Mouse (Mus musculus) cerebellum, adult 8-10 months (tissue): Measurements from ENCODE around the gene Hspb3.

Experiments
- DNase-seq: peaks from one replicate; pipeline ENCODE4 v3.0.0; 2022

Hspb3 gene

DNA sequence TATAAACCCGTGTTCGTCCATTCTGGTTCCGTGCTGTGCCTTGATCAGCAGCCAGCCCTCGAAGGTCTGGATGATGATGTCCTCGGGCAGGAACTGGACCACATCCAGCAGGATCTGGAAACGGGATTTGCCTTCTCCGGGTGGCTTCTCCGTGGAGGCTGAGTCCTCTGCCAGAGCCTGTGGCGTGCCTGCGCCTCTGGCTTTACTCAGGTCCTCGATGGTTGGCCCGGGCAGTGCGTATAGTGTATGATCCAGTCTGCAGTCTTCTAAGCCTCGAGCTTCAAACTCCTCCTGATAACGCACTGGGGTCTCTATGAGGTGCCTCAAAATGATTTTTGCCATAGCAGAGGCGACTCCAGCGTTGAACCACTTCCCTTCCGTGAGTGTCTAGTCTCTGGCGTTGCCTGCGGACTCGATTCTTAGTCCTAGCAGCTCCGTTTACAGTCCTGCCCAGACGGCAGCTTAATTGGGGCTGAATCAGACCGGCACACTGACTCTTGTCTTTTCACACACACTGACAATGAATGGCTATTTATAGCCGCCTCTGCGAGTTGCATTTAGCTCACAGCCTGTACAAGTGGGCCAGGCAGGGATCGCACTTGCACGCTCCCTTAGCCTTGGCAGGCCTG, at the start of gene Hspb3:
Hspb3 (minus strand) TSS at position 526 of the 629 bp plus-strand sequence.
- DNase-seq, result peak; percentile 56

GRCm38 (mm10) chr13:113713186-113713585, 49.7 kb upstream of the Hspb3 start:
- DNase-seq, result no peak

GRCm38 (mm10) chr13:113706183-113706582, 42.7 kb upstream of the Hspb3 start:
- no peak for DNase-seq

GRCm38 (mm10) chr13:113701185-113701584, 37.7 kb upstream of the Hspb3 start:
- DNase-seq, result no peak

DNA sequence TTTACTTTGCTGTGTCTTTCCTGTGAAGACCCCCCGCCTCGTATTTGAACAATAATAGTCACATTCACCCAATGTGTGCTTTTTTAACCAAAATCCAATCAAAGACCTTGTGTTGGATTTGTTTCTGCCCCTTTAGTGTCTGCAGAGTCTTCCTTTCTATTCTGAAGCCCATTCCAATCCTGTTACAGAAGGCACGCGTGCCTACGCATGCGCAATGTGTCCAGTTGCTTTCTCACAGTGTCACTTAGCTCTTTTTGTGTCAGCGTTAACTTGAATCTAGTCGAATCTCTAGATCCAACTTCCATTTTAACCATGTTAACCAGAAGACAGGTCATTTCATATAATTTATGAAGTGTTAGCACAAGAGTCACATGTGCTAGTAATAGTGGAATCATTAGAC, 36.5 kb upstream of the Hspb3 start:
- DNase-seq, result no peak

DNA sequence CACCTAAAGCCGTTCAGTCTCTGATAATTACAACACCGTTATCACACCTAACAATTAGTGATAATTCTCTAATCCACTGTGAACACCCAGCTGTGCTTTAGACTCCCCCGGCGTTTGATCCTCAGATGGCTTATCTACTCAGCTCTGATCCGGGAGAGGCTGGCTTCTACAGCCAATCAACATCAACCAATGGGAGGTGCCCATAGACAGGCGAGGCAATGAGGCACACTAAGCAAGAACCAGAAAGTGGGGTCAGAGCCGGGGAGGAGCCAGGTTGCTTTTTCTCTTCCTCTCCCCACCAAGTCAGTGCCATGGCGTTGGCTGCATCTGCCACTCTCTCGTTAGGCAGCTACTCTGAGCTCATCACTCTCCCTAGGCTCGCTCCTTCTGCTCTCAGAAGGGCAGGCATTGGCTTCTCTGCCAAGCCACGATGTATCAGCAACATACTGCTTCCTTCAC, 36.0 kb upstream of the Hspb3 start:
- DNase-seq, result no peak

GRCm38 (mm10) chr13:113696838-113697321, 33.4 kb upstream of the Hspb3 start:
- DNase-seq, result no peak

- DNase-seq, result peak; percentile 24
Observed at GRCm38 (mm10) chr13:113693383-113693782, 29.9 kb upstream of the Hspb3 start.

GRCm38 (mm10) chr13:113691644-113692043, 28.2 kb upstream of the Hspb3 start:
- DNase-seq, result no peak

GRCm38 (mm10) chr13:113689883-113690282, 26.4 kb upstream of the Hspb3 start:
- DNase-seq, result no peak

DNA sequence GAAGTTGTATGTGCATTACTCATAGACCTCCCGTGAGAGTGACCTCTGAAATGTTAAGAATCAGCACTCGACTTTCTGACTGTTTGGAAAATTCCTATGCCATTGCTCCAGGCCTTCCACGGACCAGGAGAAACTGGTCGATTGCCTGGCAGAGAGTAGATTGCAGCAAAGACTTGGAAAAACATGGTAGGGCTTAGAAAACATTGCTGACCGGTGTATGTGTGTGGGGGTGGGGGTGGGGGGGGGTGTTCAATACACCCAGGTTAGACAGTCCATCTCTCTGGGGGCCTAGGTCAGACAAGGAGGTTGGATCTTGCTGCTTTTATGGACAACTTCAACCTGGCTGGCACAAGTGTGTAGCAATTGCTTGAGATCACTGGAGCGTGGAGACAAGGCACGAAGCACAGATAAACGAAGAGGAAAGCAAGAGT, 23.2 kb upstream of the Hspb3 start:
- DNase-seq, result no peak

DNA sequence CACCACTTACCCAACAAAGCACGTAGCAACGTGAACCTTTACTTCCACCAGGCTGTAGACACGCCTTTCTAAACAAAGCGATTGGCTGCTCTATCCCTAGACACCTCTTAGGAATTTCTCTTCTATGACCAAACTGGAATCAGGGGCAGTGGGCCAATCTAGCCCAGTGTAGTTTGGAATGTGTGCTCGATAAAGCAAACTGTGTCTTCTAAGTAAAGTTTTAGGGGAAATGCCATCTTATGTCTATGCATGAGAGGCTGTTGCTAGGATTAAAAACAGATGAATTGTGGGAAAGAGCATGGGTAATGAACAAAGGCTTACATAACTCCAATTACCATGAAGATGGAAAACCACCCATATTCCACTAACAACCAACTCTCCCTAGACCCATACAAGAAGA, 19.3 kb upstream of the Hspb3 start:
- DNase-seq, result no peak

GRCm38 (mm10) chr13:113680646-113681045, 17.2 kb upstream of the Hspb3 start:
- no peak for DNase-seq

DNA sequence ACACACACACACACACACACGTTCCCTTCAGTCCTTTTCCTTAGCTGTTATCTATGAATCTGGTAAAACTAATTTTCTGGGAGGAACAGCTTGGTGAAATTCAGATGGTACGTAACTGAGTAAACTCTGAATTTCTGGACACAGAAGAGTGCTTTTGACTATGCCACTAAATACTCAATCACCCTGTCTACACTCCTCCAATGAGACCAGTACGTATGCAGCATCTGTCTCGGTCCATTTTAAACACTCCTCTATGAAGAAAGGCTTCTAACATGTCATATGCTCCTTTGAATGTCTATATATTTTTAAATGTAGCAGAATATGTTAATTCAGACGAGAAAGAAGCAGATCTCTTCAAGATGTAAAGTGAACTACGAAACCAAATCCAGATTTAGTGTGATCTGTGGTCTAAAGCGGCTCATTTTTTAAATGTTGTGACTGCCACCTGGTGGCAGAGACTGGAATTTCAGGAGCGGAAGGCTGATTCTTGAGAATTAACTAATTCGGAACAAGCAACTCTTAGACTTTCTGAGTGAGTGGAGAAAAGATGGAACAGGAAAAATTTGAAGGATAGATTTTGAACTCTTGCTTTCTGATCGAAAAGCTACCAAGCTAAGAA, 6.1 kb upstream of the Hspb3 start:
- peak; percentile 52 for DNase-seq

GRCm38 (mm10) chr13:113663883-113664282, 407 bp upstream of the Hspb3 start:
- DNase-seq, result no peak

GRCm38 (mm10) chr13:113661826-113662271, 1.6 kb downstream of the Hspb3 start:
- no peak for DNase-seq

- DNase-seq, result no peak
Observed at GRCm38 (mm10) chr13:113660576-113661310, 2.7 kb downstream of the Hspb3 start.

GRCm38 (mm10) chr13:113657204-113657603, 6.3 kb downstream of the Hspb3 start:
- DNase-seq, result no peak

- no peak for DNase-seq
Observed at GRCm38 (mm10) chr13:113656639-113657038, 6.8 kb downstream of the Hspb3 start.

GRCm38 (mm10) chr13:113655511-113655910, 8.0 kb downstream of the Hspb3 start:
- DNase-seq, result no peak

DNA sequence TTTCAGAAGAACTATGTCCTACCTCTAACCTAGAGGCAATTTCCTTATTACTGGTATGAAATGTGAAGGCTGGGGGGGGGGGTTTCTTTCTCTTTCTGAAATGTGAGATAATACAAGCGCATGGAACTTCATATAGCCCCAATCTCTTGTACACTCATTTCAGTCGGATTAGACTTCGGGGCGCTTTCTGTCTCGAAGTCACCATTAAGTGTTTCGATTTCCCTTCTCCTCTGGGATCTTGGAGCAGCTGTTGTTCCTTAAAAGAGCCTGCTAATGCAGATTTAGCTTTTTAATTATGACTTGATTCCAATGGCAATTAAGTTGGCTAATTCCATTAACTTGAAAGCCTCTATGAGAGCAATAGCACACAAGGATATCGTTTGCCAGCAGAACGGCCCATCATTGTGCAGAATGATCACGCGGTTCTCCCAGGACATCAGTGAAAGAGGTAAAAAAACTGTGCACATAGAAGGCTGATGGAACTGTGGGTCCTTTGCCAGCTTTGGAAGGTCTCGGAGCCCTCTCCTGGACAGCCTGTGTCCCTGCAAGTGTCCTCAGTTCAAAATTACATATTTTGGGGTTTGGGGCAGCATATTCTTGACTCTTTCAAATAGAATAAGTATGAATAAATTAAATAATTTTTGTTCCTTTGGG, 22.4 kb downstream of the Hspb3 start:
- no peak for DNase-seq

- peak; percentile 20 for DNase-seq
Observed at GRCm38 (mm10) chr13:113638914-113639313, 24.6 kb downstream of the Hspb3 start.

DNA sequence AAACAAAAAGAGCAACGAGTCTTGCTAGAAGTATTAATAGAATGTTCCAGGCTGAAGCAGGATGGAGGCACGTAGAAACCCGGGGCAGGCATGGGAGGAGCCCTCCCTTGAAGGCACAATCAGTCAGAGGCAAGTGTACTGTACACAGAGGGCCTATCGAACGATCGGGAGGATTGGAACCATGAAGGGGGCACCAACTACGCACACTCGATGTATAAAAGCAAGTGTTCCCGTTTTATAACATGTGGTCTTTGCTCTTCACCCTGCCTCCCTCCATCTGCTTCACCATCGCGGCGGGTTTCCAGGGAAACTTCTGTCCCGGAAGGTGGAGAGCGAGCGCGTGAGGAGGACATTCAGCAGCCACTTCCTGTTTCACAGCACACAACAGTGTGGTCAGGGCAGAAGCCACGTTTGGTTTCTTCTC, 27.7 kb downstream of the Hspb3 start:
- no peak for DNase-seq
